Mouse (Mus musculus): ENCODE data around the gene Tmem215.

DNA sequence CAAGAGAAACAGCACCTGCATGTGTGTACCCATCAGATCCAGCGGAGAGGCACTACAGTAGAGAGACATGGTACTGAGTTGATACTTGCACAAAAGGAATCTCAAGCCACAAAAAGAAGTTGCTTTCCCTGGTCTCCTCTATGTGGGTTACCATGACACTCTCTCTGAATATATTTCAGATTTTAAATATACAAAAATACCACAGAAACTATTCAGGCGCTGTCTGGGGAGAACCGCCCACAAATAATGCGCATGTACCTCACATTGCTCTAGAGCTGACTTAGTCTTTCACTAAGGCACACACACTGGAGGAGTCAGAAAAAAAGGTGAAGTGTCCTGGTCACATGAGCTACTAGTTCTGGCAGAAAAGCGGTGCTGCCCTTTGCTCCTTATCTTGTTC lies 24.8 kb downstream of the Tmem215 start:
- TF ChIP-seq CTCF (IDR thresholded peaks at IDR 0.05; ENCODE audit: insufficient read depth, low read depth, low read length) = no peak
- TF ChIP-seq POLR2A (IDR thresholded peaks at IDR 0.05; ENCODE audit: insufficient read depth, low read depth, low read length) = no peak
